Mouse (Mus musculus): ENCODE data around the gene Ddx6. TPM values are rescaled to one million over a fixed set of nuclear protein-coding genes. Genes with fewer than 3 reads are reported as not detected.
"Not testable (repeated sequence)": the region's sequence is repeated elsewhere in the genome, so short reads cannot be mapped to it uniquely, and the experiment has no call there.

Ddx6 gene
- polyA plus RNA-seq, 1 experiment from 2014 or later = 9.3 TPM

GRCm38 (mm10) chr9:44613081-44613480, 8.4 kb downstream of the Ddx6 start:
- not testable (repeated sequence) for H3K9me3 ChIP-seq (replicated peaks); H3K9ac ChIP-seq; H3K27ac ChIP-seq; H3K4me3 ChIP-seq; H3K4me2 ChIP-seq; H3K27me3 ChIP-seq (replicated peaks); ATAC-seq
- Histone ChIP-seq H3K4me1 (peaks cover 12% of the 10 kb centered on the region), H3K36me3 (peaks cover 99% of the 10 kb centered on the region)
- WGBS (ENCODE audit: insufficient replicate concordance) = 96% methylated on average over 1 of the region's 1 CpGs

- no peak for ATAC-seq
- Histone ChIP-seq H3K36me3 (peaks cover 94% of the 10 kb centered on the region), H3K27me3 (replicated peaks) (no peaks in the 10 kb centered on the region)
Observed at GRCm38 (mm10) chr9:44621114-44621513, 16.4 kb downstream of the Ddx6 start.

DNA sequence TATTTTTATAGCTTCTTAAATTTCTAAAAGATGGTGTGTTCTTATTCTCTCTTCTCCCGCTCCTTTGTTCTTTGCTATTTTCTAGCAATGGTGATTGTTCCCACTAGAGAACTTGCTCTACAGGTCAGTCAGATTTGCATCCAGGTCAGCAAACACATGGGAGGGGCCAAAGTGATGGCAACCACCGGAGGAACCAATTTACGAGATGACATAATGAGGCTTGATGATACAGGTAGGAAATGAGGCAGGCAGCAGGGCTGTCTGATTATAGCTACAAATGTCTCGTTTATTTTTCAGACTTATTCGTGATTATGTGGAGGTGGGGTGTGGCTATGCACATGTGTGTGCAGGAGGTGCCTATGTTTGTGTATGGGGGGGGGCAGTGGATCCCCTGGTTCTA, 19.7 kb downstream of the Ddx6 start:
- H3K9me3 ChIP-seq (replicated peaks) = no peaks in the 10 kb centered on the region
- no peak overlapping the region for H3K27ac ChIP-seq
- no peak for ATAC-seq
- H3K27me3 ChIP-seq (replicated peaks) = no peaks in the 10 kb centered on the region
- H3K4me2 ChIP-seq = no peak overlapping the region
- H3K9ac ChIP-seq = no peak overlapping the region
- H3K4me1 ChIP-seq = 0 out of 2 replicates have a peak, but pooled peaks cover 6% of the 10 kb centered on the region
- H3K36me3 ChIP-seq = peaks cover 91% of the 10 kb centered on the region
- H3K4me3 ChIP-seq = no peak overlapping the region
- 73% methylated on average over 5 of the region's 5 CpGs for WGBS (ENCODE audit: insufficient replicate concordance)

More at GRCm38 (mm10) chr9:44621114-44621513, 16.4 kb downstream of the Ddx6 start:
- H3K9ac ChIP-seq = no peak overlapping the region
- no peaks in the 10 kb centered on the region for H3K9me3 ChIP-seq (replicated peaks)
- H3K4me2 ChIP-seq = no peak overlapping the region
- H3K4me1 ChIP-seq = peaks cover 9% of the 10 kb centered on the region; the same call in 1 of the 2 replicates
- H3K27ac ChIP-seq = no peak overlapping the region
- 89% methylated on average over 3 of the region's 3 CpGs for WGBS (ENCODE audit: insufficient replicate concordance)
- H3K4me3 ChIP-seq = no peak overlapping the region

GRCm38 (mm10) chr9:44626268-44626667, 21.6 kb downstream of the Ddx6 start:
- Histone ChIP-seq H3K4me2 (no peak overlapping the region), H3K27ac (no peak overlapping the region), H3K4me1 (0 out of 2 replicates have a peak, but pooled peaks cover 6% of the 10 kb centered on the region), H3K9me3 (replicated peaks) (no peaks in the 10 kb centered on the region), H3K27me3 (replicated peaks) (no peaks in the 10 kb centered on the region), H3K36me3 (peaks cover 92% of the 10 kb centered on the region), H3K4me3 (no peak overlapping the region), H3K9ac (no peak overlapping the region)
- WGBS (ENCODE audit: insufficient replicate concordance) = 55% methylated on average over 5 of the region's 5 CpGs
- ATAC-seq = peak; percentile 71; the same call in 1 of the 2 replicates

DNA sequence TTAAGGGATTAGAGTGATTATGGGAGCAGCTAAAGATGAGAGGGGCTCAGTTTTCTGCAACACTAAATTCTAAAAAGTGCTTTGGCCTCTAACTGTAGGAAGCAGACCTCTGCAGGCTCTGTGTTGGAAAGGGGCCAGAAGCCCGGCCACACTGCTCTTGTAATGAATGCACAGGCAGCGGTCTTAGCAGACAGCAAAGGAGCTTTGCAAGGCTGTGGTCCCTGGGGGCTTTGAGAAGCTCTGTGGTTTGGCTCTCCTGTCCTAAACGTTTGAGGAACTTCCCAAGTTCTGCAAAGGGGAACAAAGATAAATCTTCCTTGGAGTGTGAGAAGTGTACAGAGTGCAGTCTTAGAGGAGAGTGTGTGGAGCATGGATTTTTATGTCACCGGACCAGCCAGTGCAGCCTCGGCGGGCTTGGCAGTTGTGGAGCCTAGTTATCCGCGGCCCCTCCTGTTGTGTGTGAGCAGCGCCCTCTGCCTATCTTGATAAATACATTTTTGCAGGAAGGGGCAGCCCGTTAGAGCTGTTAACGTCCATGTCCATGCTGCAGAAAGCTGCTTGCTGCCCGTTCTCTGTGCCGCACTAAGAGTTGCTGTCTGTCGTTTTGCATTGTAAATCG, 33.0 kb downstream of the Ddx6 start:
- Histone ChIP-seq H3K36me3 (peaks cover 67% of the 10 kb centered on the region), H3K4me2 (no peak overlapping the region), H3K4me3 (no peak overlapping the region), H3K4me1 (peaks cover 6% of the 10 kb centered on the region; the same call in 1 of the 2 replicates), H3K9ac (no peak overlapping the region), H3K27ac (no peak overlapping the region), H3K27me3 (replicated peaks) (no peaks in the 10 kb centered on the region), H3K9me3 (replicated peaks) (no peaks in the 10 kb centered on the region)
- no peak for ATAC-seq
- WGBS (ENCODE audit: insufficient replicate concordance) = 63% methylated on average over 15 of the region's 15 CpGs

- H3K27ac ChIP-seq; H3K4me2 ChIP-seq; H3K4me1 ChIP-seq; ATAC-seq; H3K27me3 ChIP-seq (replicated peaks); H3K9ac ChIP-seq; H3K4me3 ChIP-seq; H3K9me3 ChIP-seq (replicated peaks): not testable (repeated sequence)
- WGBS (ENCODE audit: insufficient replicate concordance) = 90% methylated on average over 9 of the region's 9 CpGs
- H3K36me3 ChIP-seq = peaks cover 57% of the 10 kb centered on the region
Observed at GRCm38 (mm10) chr9:44638726-44639125, 34.0 kb downstream of the Ddx6 start.

DNA sequence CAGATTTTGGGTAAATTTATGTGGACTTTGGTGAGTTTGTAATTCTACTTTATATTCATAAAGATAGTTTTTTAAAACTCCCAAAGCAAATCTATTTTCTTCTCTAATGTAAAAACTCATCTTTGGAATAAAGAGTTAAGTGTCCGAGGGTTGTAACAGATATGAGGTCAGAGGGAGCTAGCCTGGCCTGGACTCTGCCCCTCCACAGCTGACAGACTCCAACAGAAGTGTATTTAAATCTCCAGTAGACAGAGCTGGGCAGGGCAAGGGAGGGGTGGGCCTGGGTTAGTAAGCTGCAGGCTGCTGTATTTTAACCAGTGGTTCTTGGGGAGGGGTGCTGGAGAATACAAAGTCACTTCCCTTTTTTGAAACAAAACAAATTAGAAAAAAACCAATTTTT, 35.3 kb downstream of the Ddx6 start:
- H3K9ac ChIP-seq; H3K4me2 ChIP-seq; ATAC-seq; H3K4me1 ChIP-seq; H3K4me3 ChIP-seq; H3K9me3 ChIP-seq (replicated peaks); H3K27ac ChIP-seq; H3K27me3 ChIP-seq (replicated peaks): not testable (repeated sequence)
- H3K36me3 ChIP-seq = peaks cover 44% of the 10 kb centered on the region
- WGBS (ENCODE audit: insufficient replicate concordance) = 56% methylated on average over 1 of the region's 1 CpGs

DNA sequence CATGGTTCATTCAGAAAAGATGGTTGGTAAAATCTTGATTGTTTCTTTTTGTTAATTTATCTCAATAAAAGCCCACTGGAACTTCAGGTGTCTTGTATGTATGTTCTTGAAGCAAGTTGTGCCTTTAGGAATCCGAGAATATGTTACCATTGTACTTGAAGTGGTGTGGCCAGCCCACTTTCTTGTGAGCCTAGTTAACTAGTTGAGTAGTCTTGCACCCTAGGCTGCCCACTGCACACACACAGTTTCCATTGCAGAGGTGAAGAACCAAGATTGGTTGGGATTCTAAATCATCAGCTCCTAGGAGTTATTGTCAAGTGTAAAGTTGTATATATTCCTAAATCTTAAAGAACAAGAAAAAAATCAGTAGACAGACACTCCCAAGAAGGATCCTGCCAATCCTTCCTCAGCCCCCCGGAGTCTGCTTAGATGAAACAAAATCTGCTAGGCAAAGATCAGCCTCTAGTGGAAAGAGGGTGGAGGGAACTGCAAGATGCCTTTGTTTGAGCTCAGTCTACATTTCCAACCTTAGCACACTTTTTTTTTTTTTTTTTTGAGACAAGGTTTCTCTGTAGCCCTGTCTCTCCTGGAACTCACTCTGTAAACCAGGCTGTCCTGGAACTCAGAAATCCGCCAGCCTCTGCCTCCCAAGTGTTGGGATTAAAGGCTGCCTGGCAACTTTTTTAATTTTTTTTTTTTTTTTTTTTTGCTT, 36.1 kb downstream of the Ddx6 start:
- Histone ChIP-seq H3K4me2 (no peak overlapping the region), H3K36me3 (peaks cover 36% of the 10 kb centered on the region), H3K4me3 (no peak overlapping the region), H3K9ac (no peak overlapping the region), H3K27ac (no peak overlapping the region), H3K4me1 (peaks cover 10% of the 10 kb centered on the region), H3K27me3 (replicated peaks) (no peaks in the 10 kb centered on the region), H3K9me3 (replicated peaks) (no peaks in the 10 kb centered on the region)
- ATAC-seq = no peak
- WGBS (ENCODE audit: insufficient replicate concordance) = 78% methylated on average over 3 of the region's 3 CpGs

GRCm38 (mm10) chr9:44641616-44642015, 36.9 kb downstream of the Ddx6 start:
- Histone ChIP-seq H3K9me3 (replicated peaks) (no peaks in the 10 kb centered on the region), H3K4me3 (no peak overlapping the region), H3K9ac (no peak overlapping the region), H3K4me2 (no peak overlapping the region), H3K27ac (no peak overlapping the region), H3K4me1 (peaks cover 16% of the 10 kb centered on the region), H3K27me3 (replicated peaks) (no peaks in the 10 kb centered on the region), H3K36me3 (peaks cover 28% of the 10 kb centered on the region)
- ATAC-seq = no peak
- WGBS (ENCODE audit: insufficient replicate concordance) = 88% methylated on average over 2 of the region's 2 CpGs

DNA sequence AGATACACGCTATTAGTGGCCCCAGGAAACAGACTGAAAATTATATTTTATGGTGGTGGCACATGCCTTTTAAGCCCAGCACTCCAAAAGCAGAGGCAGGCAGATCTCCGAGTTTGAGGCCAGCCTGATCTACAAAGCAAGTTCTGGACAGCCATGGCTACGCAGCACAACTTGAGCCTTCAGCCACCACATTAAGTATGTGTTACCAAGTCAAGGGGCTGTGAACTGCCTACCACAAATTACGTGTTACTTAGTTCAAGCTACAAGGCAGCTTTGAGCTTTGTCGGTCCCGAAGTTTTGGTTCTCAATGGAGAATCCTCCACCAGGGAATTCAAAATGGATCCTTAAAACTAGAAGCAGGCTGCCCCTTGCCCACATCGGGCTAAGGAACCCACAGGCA, 38.4 kb downstream of the Ddx6 start:
- Histone ChIP-seq H3K27ac (no peak overlapping the region), H3K4me3 (no peak overlapping the region), H3K27me3 (replicated peaks) (no peaks in the 10 kb centered on the region), H3K4me1 (peaks cover 10% of the 10 kb centered on the region), H3K36me3 (peaks cover 13% of the 10 kb centered on the region), H3K9me3 (replicated peaks) (no peaks in the 10 kb centered on the region), H3K9ac (no peak overlapping the region), H3K4me2 (no peak overlapping the region)
- WGBS (ENCODE audit: insufficient replicate concordance) = 86% methylated on average over 7 of the region's 7 CpGs
- no peak for ATAC-seq

DNA sequence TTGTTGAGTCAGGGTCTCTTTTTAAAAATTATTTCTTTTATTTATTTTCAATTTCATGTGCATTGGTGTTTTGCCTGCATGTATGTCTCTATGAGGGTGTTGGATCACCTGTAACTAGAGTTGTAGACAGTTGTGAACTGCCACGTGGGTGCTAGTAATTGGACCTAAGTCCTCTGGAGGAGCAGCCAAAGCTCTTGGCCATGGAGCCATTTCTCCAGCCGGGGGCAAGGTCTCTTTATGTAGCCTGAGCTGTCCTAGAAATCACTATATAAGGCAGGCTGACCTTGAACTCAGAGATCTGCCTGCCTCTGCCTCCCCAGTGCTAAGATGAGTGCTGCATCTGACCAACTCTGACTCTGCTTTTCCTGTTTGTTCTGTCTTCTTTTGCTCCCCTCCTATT, 39.5 kb downstream of the Ddx6 start:
- ATAC-seq = no peak
- peaks cover 10% of the 10 kb centered on the region for H3K4me1 ChIP-seq
- peaks cover 4% of the 10 kb centered on the region; the same call in 1 of the 2 replicates for H3K36me3 ChIP-seq
- no peak overlapping the region for H3K27ac ChIP-seq
- no peak overlapping the region for H3K4me2 ChIP-seq
- H3K27me3 ChIP-seq (replicated peaks) = no peaks in the 10 kb centered on the region
- H3K9me3 ChIP-seq (replicated peaks) = no peaks in the 10 kb centered on the region
- no peak overlapping the region for H3K4me3 ChIP-seq
- 66% methylated on average over 2 of the region's 2 CpGs for WGBS (ENCODE audit: insufficient replicate concordance)
- H3K9ac ChIP-seq = no peak overlapping the region

- peaks cover 10% of the 10 kb centered on the region for H3K4me1 ChIP-seq
- 0 out of 2 replicates have a peak, but pooled peaks cover 5% of the 10 kb centered on the region for H3K27me3 ChIP-seq (replicated peaks)
- WGBS (ENCODE audit: insufficient replicate concordance) = 61% methylated on average over 5 of the region's 5 CpGs
- no peak overlapping the region for H3K27ac ChIP-seq
- peak overlapping the region; percentile 41 for H3K4me2 ChIP-seq
- no peak overlapping the region for H3K9ac ChIP-seq
- no peak for ATAC-seq
- H3K4me3 ChIP-seq = no peak overlapping the region
- no peaks in the 10 kb centered on the region for H3K9me3 ChIP-seq (replicated peaks)
- H3K36me3 ChIP-seq = 0 out of 2 replicates have a peak, but pooled peaks cover 4% of the 10 kb centered on the region
Observed at GRCm38 (mm10) chr9:44645481-44645880, 40.8 kb downstream of the Ddx6 start.

All from liver, embryonic 12.5 days (tissue).